Mouse (Mus musculus) T-helper 2 cell (primary cell): ENCODE measurements around the gene Ndrg4.

Experiments used
- in situ Hi-C: fragments of 300-600 bp; cut with MboI, MseI; formaldehyde crosslinking; loops from one replicate; pipeline ENCODE4 v1.15.1; 2025; ENCODE audit warnings: high pct_unique_total_duplicates

Gene Ndrg4

DNA sequence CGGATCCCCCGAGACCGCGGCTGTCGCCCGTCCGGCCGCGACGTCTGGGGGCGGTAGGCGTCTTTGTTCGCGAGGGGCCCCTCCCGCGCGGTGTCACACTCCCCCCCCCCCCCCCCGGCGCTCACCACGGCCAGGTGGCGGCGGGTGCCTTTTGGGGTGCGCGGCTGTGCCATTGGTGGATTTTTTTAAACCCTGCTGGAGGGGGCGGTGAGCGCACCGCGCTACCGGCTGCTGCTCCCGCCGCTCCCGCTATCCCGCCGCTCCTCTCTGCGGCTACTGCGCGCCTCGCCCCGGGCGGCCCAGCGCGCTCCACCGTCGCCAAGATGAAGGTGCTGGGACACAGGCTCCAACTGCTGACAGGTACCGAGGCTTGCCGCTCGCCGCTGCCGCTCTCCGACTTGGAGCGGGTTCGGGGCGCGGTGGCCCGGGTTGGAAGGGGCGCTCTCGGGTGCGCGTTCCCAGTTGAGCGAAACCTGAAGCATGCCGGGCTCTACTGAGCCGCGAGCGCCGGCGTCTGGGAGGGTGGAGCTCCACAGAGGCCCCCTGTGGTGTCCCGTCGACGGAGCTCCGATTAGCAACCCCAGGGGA lies 1.3 kb downstream of the Ndrg4 start:
- in situ Hi-C loops: no loop called here

DNA sequence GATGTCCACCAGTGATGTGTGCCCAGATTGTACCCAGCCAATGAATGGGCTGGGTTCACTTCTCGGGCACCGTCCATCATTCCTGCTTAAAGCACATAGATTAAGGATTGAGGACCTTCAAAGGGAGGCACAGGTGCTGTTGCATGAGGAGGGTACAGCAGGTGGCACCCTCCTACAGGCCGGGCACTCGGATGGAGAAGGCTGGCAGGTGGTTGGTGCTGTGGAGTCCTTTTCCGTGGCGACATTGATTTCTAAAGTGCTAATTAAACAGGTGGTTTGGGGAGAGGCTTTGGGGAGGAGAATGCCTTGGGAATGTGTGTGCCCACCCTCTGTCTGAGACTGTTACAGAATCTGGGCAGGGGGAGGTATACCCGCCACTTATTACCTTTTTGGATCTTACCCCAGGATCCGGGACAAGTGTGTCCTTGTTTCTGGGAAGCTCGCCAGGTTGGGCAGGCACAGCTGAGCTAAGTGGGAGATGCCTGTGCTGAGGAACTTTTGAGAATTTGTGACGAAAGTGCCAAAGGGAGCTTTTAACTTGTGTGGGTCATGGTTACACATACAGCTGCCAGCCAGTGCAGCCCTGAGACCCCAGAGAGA lies 11.4 kb downstream of the Ndrg4 start:
- in situ Hi-C loops: no loop called here

DNA sequence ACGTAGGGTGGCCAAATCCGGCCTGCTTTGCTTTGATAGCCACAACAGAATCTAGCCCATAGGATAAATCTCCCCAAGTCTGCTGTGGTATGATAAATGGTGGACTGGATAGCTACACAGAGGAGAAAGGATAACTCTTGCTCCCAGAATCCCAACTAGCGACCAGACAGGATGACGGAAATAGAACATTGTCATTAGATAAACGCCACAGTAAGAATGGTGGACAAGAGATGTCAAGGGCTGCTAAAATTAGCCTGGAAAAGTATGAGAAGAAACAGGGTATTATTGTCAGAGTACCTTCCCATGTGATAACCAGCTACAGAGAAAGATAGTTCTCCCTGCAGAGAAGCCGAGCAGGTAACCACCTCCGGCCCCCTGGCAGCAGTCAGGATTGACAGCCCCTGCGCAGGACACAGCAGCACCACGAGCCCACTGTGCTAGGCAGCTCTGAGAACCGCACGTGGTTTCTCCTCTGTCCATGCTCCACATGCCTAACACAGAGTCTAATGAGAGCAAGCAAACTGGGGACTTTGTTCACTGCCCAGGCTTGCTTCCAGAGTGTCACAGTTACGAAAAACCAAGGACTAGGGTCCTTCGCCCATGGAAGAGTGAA lies 14.3 kb downstream of the Ndrg4 start:
- in situ Hi-C loops: no loop called here

DNA sequence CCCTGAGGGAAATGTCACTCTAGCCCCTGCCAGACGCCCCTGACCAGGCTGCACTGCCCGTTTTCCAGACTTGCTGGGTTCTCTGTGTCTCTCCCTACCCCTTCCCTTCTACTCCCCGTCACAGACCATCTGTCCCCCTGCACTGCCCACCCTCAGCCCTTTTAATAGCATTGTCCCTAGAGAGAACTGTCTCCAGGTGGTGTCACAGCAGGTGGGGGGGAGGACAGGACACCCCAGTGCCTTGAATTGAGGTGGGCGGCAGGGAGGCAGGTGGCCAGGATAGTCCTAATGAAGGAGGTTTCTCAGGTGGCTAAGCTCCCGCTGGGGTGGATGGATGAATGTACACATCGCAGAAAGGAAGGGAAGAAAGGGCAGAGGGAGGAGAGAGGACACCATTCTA lies 17.9 kb downstream of the Ndrg4 start:
- in situ Hi-C loops: loop anchor here (5.0 kb wide), 1 partner anchor 92 kb away; no protein-coding TSS in a partner anchor

DNA sequence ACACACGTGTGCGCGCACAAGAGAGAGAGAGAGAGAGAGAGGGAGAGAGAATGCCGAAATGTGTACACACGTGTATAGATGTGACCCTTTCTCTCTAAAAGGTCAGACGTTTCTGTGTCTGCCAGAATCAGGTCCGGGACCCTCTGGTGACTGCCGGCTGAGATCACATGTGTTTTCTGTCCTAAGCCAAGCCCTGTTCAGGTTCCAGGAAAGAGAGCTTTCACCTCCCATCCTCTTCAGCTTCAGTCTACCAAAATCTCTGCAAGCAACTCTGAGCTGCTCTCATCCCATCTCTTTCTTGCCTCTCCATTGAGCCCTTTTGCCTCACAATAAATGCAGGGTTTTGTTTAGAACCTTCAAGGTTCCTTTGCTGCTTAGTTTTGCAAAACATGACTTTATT lies 19.9 kb downstream of the Ndrg4 start:
- in situ Hi-C loops: loop anchor here (5.0 kb wide), 1 partner anchor 94 kb away; no protein-coding TSS in a partner anchor

DNA sequence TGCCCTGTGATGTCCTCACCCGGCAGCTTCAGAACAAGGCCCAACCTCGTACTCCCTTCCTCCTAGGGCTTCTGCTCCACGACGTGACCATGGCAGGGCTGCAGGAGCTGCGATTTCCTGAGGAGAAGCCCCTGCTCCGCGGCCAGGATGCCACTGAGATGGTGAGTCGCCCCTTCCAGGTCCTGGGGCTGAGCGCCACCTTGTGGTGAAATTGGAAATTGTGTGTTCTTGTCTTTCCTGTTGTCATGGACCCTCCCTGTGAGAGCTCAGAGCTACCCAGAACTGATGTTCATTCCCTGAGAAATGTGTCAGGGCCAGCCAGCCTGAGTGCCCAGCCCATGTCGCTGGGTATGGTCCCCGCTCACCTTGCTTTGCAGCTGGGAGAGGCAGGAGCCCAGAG lies 20.3 kb downstream of the Ndrg4 start:
- in situ Hi-C loops: loop anchor here (5.0 kb wide), 1 partner anchor 95 kb away; no protein-coding TSS in a partner anchor

DNA sequence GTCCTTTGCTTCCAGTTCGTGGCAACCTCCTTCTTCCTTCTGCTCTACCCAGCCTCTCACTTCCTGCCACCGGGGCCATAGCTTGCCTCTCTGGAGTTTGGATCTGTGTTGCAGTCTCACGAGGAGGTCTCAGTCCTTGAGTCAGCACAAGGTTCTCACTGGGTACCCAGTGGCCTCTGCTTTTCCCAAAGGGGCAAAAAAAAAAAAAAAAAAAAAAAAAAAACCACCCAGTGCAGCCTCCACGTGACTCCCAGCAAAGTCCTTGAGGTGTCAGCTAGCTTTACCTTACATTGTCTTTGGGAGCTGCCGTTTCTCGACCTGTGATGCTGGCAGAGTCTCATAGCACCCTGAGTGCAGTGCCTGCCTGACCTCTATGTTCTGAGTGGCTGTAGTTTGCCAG lies 21.4 kb downstream of the Ndrg4 start:
- in situ Hi-C loops: loop anchor here (5.0 kb wide), 1 partner anchor 96 kb away; no protein-coding TSS in a partner anchor

DNA sequence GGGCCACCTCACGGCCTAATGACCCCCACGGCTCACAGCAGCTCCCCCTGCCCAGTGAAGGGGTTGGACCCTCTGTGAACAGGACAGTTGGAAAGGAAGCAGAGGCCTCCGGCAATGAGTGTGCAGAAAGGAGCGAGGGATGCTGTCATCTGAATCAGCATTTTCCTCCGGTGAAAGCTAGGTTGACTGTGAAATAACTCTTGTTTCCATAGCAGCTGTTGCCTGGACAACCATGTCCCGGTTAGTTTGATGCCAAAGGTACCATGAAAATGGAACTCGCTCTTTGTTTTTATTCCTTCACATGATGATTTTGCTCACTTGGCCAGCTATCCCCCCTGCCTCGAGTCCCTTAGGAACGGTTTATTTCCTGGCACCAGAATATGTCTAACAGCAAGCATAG lies 23.5 kb downstream of the Ndrg4 start:
- in situ Hi-C loops: no loop called here

DNA sequence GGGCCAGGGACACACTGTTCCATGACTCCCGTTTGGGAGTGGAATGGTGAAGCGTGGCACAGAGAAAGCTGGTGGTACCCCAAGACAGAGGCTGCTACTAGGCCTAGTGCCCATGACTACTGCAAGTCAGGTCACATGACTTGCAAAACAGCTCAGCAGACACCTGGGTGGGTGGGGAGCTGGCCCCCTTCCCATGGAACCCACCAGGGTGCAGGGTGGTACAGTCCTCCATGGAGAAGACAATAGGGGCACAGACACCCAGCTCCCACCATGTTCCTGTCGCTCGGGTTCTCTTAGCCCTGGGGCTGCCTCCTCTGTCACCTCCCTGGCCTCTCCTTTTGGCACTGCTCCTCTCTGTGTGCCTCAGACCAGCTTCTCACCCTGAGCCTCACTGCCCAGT lies 25.0 kb downstream of the Ndrg4 start:
- in situ Hi-C loops: no loop called here

DNA sequence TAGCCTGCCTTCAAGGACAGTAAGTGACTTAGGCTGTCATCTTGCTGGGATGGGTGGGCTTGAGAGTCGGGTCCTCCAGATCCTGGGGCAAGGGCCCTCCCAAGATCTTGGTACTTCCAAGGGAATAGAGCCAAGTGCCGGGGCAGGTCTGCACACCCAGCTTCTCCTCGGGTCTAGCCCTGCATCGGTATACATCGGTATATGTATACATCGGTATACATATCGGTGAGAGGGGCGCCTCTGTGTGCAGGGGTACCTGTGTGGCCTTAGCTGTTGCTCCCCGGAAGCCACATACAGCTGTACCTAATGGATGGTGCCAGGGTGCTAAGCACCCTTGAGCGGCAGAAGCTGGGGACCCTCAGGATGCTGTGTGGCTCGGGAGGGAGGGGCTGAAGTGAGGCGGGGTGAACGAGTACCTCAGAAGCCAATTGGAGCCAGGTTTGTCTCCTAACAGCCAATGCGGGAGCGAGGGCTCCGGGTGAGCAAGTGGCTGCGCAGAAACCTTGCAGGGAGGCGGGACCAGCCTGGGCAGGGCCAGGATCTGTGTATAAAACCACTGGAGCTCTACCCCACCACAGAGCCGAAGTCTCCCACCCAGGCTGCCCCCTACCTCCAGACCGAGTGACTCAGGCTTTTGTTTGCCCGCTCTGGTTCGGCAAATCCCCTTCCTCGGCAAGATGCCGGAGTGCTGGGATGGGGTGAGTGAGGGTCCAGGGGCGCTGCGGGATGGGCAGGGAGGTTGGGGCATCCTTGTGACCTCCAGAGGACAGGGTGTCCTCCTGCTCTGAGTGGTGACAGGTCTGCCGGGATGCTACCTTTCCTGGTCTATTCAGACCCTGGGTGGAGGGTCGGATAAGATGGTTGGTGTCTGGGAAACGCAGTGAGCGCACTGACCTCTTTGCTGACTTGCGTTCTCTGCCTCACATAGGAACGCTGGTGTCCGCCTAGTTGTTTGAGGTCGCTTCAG lies 26.0 kb downstream of the Ndrg4 start:
- in situ Hi-C loops: no loop called here

DNA sequence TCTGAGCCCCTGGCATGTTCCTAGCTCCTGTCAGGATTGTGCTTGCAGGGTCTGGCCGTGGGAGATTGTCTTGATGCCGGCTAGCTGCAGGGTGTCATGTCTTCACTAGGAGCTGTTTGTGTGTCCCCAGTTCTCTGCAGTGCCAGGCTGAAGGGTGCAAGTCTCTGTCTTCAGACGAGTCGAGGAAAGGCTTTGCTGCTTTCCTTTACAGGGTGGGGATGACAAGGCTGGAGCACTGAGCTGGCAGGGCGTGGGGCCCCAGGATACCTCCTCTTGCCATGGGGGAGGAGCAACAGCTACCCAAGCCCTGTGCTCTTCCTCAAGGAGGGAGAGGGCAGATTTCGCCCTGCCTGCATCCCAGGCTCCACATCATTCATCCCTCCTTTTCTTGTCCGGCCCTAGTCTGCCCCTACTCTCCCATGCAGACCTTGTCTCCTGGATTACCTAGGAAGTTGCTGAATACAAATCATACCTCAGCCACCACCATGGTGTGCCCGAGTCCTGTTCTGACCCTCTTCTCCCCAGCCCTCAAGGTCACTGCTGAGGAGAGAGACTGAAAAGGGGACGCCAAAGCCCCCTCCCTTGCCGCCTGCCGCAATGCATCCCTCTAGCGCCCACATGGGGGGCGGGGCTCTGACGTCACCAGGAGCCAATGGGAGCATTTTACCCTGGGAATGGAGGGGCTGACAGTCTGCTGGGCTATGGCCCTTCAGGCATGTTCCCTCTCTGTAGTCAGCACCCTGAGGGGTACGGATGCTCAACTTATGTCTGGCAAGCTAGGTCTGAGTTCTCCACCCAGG lies 26.9 kb downstream of the Ndrg4 start:
- in situ Hi-C loops: no loop called here

DNA sequence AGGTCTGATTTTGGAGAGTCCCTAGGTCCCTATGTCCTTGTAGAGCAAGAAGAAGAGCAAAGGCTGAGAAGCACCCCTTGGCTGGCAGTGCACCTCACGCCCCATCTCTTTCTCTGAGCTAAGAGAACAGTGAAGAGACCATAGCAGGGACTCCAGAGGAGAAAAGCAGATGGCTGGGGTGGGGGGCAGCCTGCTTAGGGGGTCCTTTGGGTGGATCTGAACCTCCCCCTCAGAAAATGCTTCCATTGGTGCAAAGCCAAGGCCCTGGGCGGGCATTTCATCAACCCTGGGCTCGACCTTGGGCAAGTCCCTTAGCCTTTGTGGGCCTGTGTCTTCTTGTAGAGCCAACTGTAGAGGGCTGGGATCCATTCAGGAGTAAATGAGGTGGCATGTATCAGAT lies 27.8 kb downstream of the Ndrg4 start:
- in situ Hi-C loops: no loop called here

DNA sequence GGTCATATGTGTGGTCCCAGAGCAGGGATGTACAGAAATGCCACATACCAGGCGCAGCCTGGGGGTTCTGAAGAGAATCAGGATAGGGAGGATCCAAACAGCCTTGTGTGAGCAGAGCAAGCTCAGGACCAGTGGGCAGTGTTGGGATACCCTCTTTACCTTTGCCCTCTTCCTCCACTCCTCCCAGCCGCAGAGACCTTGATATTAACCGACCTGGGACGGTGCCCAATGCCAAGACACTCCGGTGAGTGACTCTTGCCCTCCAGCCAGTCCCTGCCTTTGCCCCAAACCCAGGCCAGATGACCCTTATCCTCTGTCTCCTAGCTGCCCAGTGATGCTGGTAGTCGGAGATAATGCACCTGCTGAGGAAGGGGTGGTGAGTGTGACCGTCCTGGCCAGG lies 32.8 kb downstream of the Ndrg4 start:
- in situ Hi-C loops: no loop called here

DNA sequence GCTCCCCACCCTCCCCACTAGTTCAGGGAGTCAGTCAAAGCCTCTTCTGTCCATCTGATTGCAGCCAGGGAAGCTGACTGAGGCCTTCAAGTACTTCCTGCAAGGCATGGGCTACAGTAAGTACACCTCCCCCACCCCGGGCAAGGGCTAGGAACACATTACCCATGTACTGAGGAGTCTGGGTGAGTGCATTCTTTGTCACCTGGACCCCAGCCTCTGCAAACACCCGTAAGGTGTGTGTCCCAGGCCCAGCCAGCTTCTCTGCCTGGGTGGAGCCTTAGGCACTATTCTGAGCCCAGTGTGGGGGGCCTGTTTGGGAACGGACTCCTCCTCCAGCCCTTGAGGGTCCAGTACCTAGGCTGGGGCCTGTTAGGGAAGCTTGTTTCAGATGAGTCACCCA lies 34.2 kb downstream of the Ndrg4 start:
- in situ Hi-C loops: no loop called here

DNA sequence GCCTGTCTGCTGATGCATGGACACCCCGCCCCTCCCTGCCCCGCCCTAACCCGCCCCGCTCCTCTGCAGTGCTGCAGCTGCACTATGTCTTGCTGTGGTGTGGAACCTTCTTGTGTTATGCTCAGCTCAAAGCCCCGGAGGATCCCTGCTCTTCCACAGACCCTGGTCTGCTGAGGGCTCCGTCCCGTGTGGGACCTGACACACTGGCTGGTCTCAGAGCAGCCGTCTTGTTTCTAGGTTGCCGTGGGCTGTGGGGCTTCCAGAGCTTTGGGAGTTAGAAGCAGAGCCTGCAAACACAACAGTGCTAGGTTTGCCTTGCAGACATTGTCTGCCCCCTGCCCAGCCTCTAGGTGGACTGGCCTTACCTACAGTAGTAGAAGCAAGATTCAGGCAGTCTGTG lies 35.6 kb downstream of the Ndrg4 start:
- in situ Hi-C loops: no loop called here

DNA sequence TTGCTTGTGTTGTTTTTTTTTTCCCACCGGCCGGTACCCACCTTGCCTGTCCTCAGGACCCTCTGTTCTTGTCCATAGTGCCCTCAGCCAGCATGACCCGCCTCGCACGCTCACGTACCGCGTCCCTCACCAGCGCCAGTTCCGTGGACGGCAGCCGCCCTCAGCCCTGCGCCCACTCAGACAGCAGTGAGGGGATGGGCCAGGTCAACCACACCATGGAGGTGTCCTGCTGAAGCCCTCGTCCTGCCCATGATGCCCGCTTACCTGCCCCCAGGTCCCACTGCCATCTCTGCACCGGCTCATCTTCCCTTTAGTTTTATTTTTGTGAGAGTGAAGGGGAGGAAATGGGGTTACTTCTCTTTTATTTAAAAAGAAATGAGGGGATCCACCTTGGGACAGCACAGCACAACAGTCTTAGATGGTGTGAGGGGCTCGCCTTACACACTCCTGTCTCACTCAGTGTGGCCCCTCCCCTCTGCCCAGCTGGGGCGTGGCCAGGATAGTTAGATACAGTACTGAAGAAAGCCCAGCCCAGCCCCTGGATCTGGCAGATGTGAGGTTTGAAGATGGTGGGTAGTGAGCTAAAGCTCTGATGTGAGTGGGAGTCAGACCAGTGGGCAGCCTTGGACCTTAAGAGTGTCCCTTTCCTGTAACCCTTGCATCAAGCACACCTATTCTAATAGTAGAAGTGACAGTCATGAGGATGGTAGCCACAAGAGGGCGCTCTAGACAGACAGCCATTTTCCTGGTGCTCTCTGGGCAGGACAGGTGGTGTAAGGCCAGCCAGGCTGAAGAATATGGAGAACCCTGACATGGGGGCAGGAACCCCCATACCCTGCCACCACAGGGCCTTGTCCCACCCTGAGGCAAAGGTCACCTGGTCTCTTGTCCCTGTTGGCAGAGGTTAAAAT lies 36.6 kb downstream of the Ndrg4 start:
- in situ Hi-C loops: no loop called here

DNA sequence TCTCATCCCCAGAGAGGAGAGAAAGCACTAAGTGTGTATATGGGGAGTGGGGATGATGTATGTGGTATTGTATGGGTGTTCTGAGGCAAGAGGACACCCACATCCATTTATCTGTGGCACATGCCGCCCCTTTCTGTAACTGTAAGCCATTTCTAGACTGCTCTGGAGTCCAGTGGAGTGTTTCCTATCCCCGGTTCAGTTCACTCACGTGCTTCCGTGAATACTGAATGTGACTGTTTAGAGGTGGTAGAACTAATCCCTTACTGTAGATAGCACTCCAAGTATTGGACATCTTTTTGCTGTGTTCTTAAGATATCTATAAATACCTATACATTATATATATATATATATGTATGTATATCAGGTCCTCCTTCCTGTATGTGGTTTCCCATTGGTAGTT lies 37.6 kb downstream of the Ndrg4 start:
- in situ Hi-C loops: no loop called here

DNA sequence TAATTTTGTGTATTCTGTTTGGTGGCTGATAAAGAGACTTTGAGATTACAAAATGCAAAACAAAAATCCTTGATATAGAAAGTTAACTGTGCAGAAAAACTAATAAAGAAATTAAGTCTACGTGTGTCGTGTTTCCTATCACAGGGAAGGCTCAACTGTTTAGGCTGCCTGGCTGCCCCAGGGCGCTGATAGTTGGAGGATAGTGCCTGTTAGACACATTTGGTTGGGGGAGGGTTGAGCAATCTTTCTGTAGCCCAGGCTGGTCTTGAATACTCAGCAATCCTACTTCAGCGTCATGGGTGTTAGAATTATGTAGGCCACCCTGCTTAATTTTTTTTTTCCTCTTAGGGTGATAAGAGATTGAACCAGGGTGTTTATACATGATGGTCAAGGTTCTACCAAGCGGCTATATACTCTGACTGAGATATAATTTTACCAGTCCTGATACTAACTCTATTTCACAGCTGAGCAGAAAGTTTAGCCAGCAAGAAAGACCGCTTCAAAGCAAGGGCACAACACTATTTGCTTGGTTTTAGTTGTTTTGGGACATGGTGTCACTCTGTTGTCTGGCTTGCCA lies 38.1 kb downstream of the Ndrg4 start:
- in situ Hi-C loops: no loop called here

DNA sequence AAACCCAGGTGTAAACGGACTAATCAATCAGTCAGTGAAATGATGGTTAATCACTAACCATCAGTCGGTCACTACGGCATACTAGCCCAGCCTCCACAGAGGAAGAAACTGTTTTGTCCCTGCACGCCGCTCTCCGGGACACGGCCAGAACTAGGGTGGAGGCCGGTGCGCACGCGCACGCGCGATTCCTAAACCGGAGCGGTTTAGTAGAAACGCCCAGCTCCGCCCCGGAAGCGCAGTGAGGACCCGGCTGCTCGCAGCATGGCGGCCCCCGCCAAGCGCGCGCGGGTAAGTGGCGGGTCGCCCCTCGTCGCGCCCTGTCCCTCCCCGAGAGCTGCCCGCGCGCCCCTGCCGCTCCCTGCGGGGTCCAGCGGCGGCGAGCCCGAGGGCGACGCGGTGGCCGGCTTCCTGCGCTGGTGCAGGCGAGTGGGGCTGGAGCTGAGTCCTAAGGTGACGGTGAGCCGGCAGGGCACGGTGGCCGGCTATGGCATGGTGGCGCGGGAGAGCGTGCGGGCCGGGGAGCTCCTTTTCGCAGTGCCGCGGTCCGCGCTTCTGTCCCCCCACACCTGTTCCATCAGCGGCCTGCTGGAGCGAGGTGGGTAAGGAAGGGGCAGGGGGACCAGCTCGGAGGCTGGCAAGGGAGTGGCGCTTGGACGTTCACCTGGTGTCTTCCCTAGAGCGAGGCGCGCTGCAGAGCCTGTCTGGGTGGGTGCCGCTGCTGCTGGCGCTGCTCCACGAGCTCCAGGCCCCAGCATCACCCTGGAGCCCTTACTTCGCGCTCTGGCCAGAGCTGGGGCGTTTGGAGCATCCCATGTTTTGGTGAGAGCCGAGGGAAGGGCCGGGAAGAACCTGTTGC lies 39.1 kb downstream of the Ndrg4 start, which contains the start of gene Setd6:
Setd6 (plus strand) TSS at position 206 of the 856 bp plus-strand sequence.
- in situ Hi-C loops: no loop called here
